Mouse (Mus musculus) liver, adult 2 months (tissue): ENCODE data around the gene Pde4dip. TPM values are rescaled to one million over a fixed set of nuclear protein-coding genes. Genes with fewer than 3 reads are reported as not detected.

Source experiments
- DNase-seq: peaks from one replicate; pipeline ENCODE4 v3.0.0-alpha.2; 2011; ENCODE audit warnings: low read depth, low spot score; ENCODE audit errors: extremely low read depth
- H3K27ac ChIP-seq: fragments of 200-500 bp; replicated peaks from 2 replicates; pipeline ENCODE4 v1.5.1; 2012; ENCODE audit warnings: low read depth, mild to moderate bottlenecking, control low read depth, inconsistent platforms, low read length; ENCODE audit not compliant: insufficient read depth
- H3K27me3 ChIP-seq: fragments of 200-500 bp; 2 replicates; pipeline ENCODE4 v1.6.1; 2012; ENCODE audit warnings: mild to moderate bottlenecking, moderate library complexity, low read length, inconsistent platforms; ENCODE audit not compliant: control insufficient read depth, insufficient read depth
- H3K36me3 ChIP-seq: fragments of 200-500 bp; 2 replicates; pipeline ENCODE4 v1.6.1; 2012; ENCODE audit warnings: low read length, inconsistent platforms; ENCODE audit not compliant: control insufficient read depth, insufficient read depth
- H3K4me1 ChIP-seq: fragments of 200-500 bp; 2 replicates; pipeline ENCODE4 v1.6.1; 2011; ENCODE audit warnings: low read length; ENCODE audit not compliant: control insufficient read depth, insufficient read depth
- H3K4me3 ChIP-seq: fragments of 200-500 bp; 2 replicates; pipeline ENCODE4 v1.5.1; 2011; ENCODE audit warnings: low read depth, mild to moderate bottlenecking, control low read depth, low read length, moderate library complexity; ENCODE audit not compliant: insufficient read depth
- H3K79me2 ChIP-seq: fragments of 200-500 bp; 2 replicates; pipeline ENCODE4 v1.6.1; 2012; ENCODE audit warnings: inconsistent platforms, mild to moderate bottlenecking, low read length, moderate library complexity; ENCODE audit not compliant: control insufficient read depth, insufficient read depth
- H3K9ac ChIP-seq: fragments of 200-500 bp; 2 replicates; pipeline ENCODE4 v1.6.1; 2012; ENCODE audit warnings: low read depth, mild to moderate bottlenecking, control low read depth, inconsistent platforms, low read length
- CTCF ChIP-seq: fragments of 200-500 bp; IDR thresholded peaks from 2 replicates; pipeline ENCODE4 v1.5.1; 2011; ENCODE audit warnings: low read depth, low read length, control low read depth
- POLR2A ChIP-seq: fragments of 200-500 bp; IDR thresholded peaks from 2 replicates; pipeline ENCODE4 v1.6.1; 2011; ENCODE audit warnings: low read length, control low read depth; ENCODE audit not compliant: insufficient read depth; ENCODE audit errors: extremely low read depth
- WGBS: fragments of 180-500 bp; shearing (Covaris S2); methylation state at CpG from one replicate; pipeline ENCODE4 v1.1.7; 2018; 5-methylcytosine and 5-hydroxymethylcytosine counted together
- polyA plus RNA-seq: library from polyadenylated mRNA; depleted of rRNA; stranded (reverse); fragments of >200 nt; gene quantifications from 2 replicates; pipeline ENCODE4 v1.2.3, GENCODE M21; 2012
- total RNA-seq: library from RNA; depleted of rRNA; stranded (reverse); fragments of >200 nt; gene quantifications from 2 replicates; pipeline ENCODE4 v1.2.3, GENCODE M21; 2014

Gene Pde4dip
- total and polyA plus RNA-seq, 2 experiments: 24.0 to 50.1 TPM

DNA sequence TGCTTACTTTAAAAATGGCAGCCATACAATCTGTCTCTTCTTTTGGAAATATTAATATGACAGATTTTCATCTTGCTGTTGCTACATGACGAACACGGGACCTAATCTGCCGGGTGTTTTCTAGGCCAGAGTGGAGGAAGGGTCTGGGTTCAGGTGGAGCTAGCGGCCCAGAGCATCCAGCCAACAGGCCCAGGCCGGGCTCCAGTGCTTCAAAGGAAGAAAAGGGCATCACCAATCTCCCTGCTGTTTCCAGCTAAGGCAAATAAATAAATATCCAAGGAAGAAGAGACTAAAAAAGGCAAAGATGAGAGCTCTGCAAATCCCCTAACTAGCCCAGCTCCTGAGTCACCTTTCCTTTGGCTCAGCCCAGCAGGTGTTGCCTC is 731 bp downstream of the Pde4dip start:
- no peak overlapping the region for H3K4me3 ChIP-seq
- TF ChIP-seq CTCF (no peak), POLR2A (no peak)
- H3K9ac ChIP-seq: no peak overlapping the region
- peaks cover 9% of the 10 kb centered on the region for H3K27me3 ChIP-seq
- DNase-seq: no peak
- 78% methylated on average over 5 of the region's 5 CpGs for WGBS
- no peaks in the 10 kb centered on the region for H3K36me3 ChIP-seq
- no peaks in the 10 kb centered on the region for H3K4me1 ChIP-seq
- H3K79me2 ChIP-seq: no peaks in the 10 kb centered on the region
- no peak overlapping the region for H3K27ac ChIP-seq

DNA sequence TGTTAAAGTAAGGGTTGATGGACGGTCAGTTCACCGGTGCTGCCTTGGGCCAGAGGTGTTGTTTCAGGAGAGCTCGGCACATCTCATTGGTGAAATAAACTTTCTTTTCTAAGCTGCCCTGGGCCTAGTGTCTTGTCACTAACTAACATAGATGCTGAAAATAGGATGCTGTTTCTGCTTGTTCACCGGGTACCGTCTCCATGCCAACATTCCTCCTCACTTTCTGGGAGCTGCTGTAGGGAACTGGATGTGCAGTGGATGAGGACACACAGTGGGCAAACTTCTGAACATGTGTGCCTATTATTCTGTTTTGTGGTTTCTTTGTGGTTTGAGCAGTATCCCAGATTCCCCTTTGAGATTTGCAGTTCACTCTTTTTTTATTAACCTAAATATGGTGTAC is 6.9 kb downstream of the Pde4dip start:
- 94% methylated on average over 5 of the region's 5 CpGs for WGBS
- TF ChIP-seq POLR2A: no peak
- no peak for TF ChIP-seq CTCF

DNA sequence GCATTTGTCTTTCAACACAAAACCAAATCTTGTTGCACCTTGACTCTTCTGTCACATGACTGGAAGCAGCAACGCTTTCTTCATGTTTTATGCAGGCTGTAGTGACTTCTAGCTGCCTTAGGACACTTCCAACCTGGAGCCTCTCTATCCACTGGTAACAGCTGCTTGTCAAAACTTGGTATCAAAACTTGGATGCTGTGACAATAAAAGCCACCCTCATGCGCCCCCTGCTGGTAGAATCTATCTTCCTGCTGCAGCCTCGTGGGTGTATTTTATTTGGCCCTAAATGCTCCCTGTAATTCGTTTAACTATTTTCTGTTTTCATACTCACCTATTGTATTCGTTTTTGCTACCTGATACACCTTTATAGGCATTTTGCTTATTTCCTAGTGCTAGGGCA is 9.3 kb downstream of the Pde4dip start:
- Histone ChIP-seq H3K4me1 (no peaks in the 10 kb centered on the region), H3K36me3 (no peaks in the 10 kb centered on the region), H3K4me3 (no peak overlapping the region), H3K9ac (no peak overlapping the region), H3K27ac (no peak overlapping the region), H3K27me3 (no peaks in the 10 kb centered on the region), H3K79me2 (no peaks in the 10 kb centered on the region)
- no peak for TF ChIP-seq POLR2A
- peak; percentile 52; the same call in 1 of the 2 replicates for TF ChIP-seq CTCF
- peak; percentile 60 for DNase-seq
- 3% methylated on average over 5 of the region's 5 CpGs for WGBS

More for the DNA sequence above, 6.9 kb downstream of the Pde4dip start:
- DNase-seq: no peak
- H3K36me3 ChIP-seq: no peaks in the 10 kb centered on the region
- H3K9ac ChIP-seq: no peak overlapping the region
- H3K27ac ChIP-seq: no peak overlapping the region
- no peak overlapping the region for H3K4me3 ChIP-seq
- H3K27me3 ChIP-seq: no peaks in the 10 kb centered on the region
- H3K4me1 ChIP-seq: no peaks in the 10 kb centered on the region
- no peaks in the 10 kb centered on the region for H3K79me2 ChIP-seq

- H3K27ac ChIP-seq: no peak overlapping the region
- no peak overlapping the region for H3K4me3 ChIP-seq
- no peak overlapping the region for H3K9ac ChIP-seq
- no peaks in the 10 kb centered on the region for H3K4me1 ChIP-seq
- WGBS: 57% methylated on average over 8 of the region's 8 CpGs
- TF ChIP-seq CTCF (no peak), POLR2A (no peak)
- H3K27me3 ChIP-seq: no peaks in the 10 kb centered on the region
- no peaks in the 10 kb centered on the region for H3K36me3 ChIP-seq
- no peaks in the 10 kb centered on the region for H3K79me2 ChIP-seq
- no peak for DNase-seq
These were observed 12.2 kb downstream of the Pde4dip start for GRCm38 (mm10) chr3:97876259-97876658.

DNA sequence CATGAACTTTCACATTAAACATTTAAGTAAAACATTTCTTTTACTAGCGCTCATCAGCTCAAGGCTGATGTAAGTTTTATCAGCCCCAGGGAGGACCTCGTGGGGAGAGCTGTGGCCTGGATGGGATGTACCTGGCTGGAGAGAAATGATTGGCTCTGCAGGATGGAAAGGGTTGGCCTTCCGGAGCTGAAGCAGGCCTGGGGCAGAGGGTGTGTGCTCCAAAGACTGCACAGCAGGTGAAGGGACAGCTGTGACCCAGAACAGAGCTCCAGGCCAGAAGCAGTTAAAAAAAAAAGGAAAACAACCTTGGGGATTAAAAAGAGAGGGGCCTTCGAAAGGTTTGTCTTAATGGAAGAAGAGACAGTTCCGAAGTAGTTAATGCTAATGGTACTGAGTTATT is 13.7 kb downstream of the Pde4dip start:
- DNase-seq: no peak
- 67% methylated on average over 5 of the region's 5 CpGs for WGBS
- no peaks in the 10 kb centered on the region for H3K79me2 ChIP-seq

DNA sequence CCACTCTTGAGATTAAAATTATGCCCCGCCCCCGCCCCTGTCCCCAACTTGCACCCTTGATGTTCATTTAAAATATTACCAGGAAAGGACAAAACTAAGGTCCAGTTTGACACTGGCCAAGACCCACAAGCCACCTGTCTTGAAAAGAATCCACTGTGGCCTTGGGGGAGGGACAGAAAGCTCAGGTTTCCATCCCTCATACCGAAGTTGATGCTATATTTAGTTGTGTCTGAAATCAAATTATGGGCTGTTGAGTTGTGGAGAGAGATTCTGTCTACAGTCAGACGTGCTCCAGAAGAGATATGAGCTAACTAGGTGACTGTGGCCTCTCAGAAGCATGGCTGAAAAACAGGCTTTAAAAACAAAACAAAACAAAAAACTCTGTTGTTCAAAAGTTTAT is 18.8 kb downstream of the Pde4dip start:
- WGBS: 82% methylated on average over 4 of the region's 4 CpGs
- no peak overlapping the region for H3K27ac ChIP-seq
- no peaks in the 10 kb centered on the region for H3K27me3 ChIP-seq
- H3K4me1 ChIP-seq: peaks cover 9% of the 10 kb centered on the region
- H3K9ac ChIP-seq: no peak overlapping the region
- DNase-seq: no peak
- H3K36me3 ChIP-seq: no peaks in the 10 kb centered on the region
- TF ChIP-seq CTCF: no peak
- H3K4me3 ChIP-seq: no peak overlapping the region
- peaks cover 15% of the 10 kb centered on the region for H3K79me2 ChIP-seq

More for the DNA sequence above, 13.7 kb downstream of the Pde4dip start:
- H3K27ac ChIP-seq: no peak overlapping the region
- H3K27me3 ChIP-seq: no peaks in the 10 kb centered on the region
- no peaks in the 10 kb centered on the region for H3K36me3 ChIP-seq
- no peak overlapping the region for H3K4me3 ChIP-seq
- no peak overlapping the region for H3K9ac ChIP-seq
- TF ChIP-seq POLR2A: no peak
- TF ChIP-seq CTCF: no peak
- H3K4me1 ChIP-seq: no peaks in the 10 kb centered on the region
